Mouse (Mus musculus) macrophage (primary cell): ENCODE data around the gene Elmsan1. TPM values are rescaled to one million over a fixed set of nuclear protein-coding genes. Genes with fewer than 3 reads are reported as not detected.
A peak's percentile ranks its signal among the peaks of the same experiment; 100 is the strongest.

ENCODE experiments used
- H3K27ac ChIP-seq: fragments of 350-480 bp; formaldehyde crosslinking; 2 replicates; pipeline ENCODE4 v1.9.0; 2021
- H3K36me3 ChIP-seq: fragments of 350-480 bp; formaldehyde crosslinking; 2 replicates; pipeline ENCODE4 v1.9.0; 2021; ENCODE audit errors: inconsistent target
- H3K4me3 ChIP-seq: fragments of 350-480 bp; formaldehyde crosslinking; 2 replicates; pipeline ENCODE4 v1.9.0; 2021; ENCODE audit errors: inconsistent target
- H3K79me2 ChIP-seq: fragments of 350-480 bp; formaldehyde crosslinking; 2 replicates; pipeline ENCODE4 v1.9.0; 2021; ENCODE audit errors: inconsistent target
- WGBS: methylation state at CpG from one replicate; pipeline ENCODE4 v1.1.7; 2026; ENCODE audit warnings: inconsistent platforms; ENCODE audit not compliant: missing documents; 5-methylcytosine and 5-hydroxymethylcytosine counted together
- polyA plus RNA-seq: library from polyadenylated mRNA; stranded (reverse); fragments of 250-400 nt; gene quantifications from 3 replicates; pipeline ENCODE4 v1.2.4, GENCODE M21; 2018; ENCODE audit warnings: inconsistent platforms

The Elmsan1 gene
- polyA plus RNA-seq, 1 experiment from 2014 or later = 11.0 TPM

DNA sequence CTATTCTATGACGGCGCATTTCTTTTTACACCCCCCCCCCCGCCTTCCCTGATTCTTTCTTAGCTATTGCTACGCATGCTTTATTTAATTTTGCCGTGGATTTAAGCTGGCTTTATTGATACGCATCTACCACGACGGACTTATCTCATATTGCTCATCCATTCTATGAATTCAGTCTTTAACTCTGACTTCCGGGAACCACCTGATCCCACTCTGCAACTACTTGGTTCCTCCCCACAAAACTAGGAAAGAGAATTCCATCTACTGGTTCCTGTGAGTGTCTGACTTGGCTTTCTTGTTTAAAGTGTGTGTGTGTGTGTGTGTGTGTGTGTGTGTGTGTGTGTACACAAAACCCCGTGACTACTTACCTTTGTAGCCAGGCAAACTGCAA is 70.1 kb downstream of the Elmsan1 start:
- 48% methylated on average over 7 of the region's 10 CpGs for WGBS
- H3K4me3 ChIP-seq = no peak overlapping the region
- peaks cover 36% of the 10 kb centered on the region for H3K36me3 ChIP-seq
- H3K27ac ChIP-seq = no peak overlapping the region
- H3K79me2 ChIP-seq = no peaks in the 10 kb centered on the region

DNA sequence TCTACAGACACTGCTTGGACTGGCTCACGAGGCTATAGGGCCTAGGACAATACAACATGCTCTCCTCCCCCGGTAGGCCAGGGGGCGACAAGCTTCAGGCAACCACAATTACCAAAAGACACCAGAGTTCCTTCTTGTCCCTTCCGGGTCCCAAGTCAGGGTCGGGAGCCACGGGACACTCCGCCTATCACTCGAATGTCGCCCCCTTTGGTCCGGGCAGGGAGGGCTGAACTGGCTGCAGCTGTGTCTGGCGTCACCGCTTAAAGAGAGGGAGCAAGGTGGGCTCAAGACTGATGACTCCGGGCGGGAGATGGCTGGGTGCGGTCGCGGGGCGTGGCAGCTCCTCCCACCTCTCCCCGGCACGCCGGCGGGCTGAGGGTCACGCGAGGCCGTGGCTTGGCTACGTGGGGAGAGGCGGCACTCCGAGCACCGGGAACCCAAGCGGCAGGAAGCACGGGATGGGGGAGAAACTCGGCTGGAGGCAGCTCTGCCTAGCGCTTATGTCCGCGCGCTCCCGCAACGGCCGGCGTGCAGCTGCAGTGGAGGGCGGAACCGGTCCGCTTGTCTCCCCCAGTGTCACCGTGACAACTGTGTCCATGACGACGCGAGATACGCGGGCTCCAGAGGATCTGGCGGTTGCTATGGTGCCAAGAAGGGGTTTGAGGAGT is 70.6 kb downstream of the Elmsan1 start, which contains the start of gene Pnma1:
Gene Pnma1, minus strand, starts transcription at position 536 of the 668 bp plus-strand sequence.
- peaks cover 30% of the 10 kb centered on the region for H3K36me3 ChIP-seq
- no peak within 1 kb of the TSS for H3K4me3 ChIP-seq
- no peak within 1 kb of the TSS for H3K27ac ChIP-seq
- no peaks in the 10 kb centered on the region for H3K79me2 ChIP-seq
- 13% methylated on average over 48 of the region's 50 CpGs for WGBS

DNA sequence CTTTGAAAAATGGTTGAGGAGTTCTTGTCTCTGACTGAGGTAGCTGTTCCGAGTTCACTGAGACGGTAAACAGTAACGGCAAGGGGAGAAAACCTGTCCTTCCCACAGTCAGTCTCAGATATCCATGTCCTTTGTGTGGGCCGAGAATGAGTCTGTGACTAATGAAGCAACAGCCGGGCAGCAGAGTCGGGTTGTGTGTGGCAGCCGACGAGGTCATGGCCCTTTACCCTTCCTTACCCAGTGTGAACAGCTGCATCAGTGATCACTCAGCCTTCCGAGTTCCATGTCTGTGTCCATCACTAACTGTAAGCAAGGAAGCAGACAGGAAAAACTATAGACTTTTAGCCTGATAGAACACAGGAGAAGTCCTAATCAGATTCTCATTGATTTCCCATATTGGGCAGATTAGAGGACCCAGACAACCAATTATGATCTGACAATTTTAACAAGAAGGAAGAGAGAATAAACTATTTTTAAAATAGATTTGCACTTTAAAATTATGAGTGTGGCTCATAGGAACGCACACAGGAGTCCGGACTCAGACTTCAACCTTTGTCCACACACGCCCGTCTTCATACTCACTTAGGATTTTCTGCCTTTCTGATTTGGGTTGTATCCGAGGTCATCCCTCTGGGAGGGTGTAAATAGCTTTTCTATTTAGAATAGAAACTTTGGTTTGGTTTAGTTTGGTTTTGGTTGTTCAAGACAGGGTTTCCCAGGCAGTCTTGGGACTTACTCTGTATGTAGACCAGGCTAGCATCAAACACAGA is 76.2 kb downstream of the Elmsan1 start:
- Histone ChIP-seq H3K36me3 (no peaks in the 10 kb centered on the region), H3K79me2 (no peaks in the 10 kb centered on the region), H3K27ac (no peak overlapping the region), H3K4me3 (no peak overlapping the region)
- 91% methylated on average over 14 of the region's 14 CpGs for WGBS

DNA sequence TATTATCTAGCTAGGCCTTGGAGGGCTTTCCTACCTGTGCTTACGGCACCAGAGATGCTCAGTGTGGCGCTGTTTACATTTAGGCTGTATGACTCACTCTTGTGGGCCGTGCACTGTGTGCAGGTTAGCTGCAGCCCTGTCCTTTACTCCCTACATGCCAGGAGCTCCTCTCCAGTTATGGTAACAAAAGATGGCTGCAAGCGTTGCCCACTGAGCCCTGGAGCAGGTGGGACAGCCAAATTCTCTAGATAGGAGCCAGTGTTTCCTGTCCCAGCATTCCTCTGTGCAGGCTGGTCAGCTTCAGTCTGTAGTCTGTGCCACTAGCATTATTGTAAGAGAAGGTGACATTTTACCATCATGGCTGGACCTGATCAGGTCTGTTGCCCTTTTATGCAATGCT is 77.4 kb downstream of the Elmsan1 start:
- Histone ChIP-seq H3K27ac (no peak overlapping the region), H3K36me3 (no peaks in the 10 kb centered on the region), H3K4me3 (no peak overlapping the region), H3K79me2 (no peaks in the 10 kb centered on the region)
- WGBS = 93% methylated on average over 4 of the region's 4 CpGs

DNA sequence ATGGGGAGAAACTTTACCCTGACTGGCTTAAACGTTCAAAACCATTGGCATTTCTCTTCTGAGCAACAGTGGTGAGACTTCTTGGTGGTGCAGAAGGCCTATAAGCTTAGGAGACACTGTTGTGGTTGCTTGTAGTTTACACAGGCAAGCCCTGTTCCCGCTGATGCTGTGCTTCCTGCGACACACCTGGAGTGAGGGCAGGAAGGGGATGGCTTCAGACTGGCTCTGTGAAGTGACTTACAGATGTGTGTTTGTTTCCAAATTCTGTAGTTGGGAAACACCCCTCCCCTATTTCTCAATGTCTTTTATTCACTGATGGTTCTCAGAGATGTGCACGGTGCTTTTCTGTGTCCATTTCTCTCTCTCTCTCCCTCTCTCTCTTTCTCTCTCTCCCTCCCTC is 78.5 kb downstream of the Elmsan1 start:
- no peak overlapping the region for H3K4me3 ChIP-seq
- no peak overlapping the region for H3K27ac ChIP-seq
- H3K36me3 ChIP-seq = no peaks in the 10 kb centered on the region
- WGBS = 84% methylated on average over 4 of the region's 4 CpGs
- H3K79me2 ChIP-seq = no peaks in the 10 kb centered on the region

DNA sequence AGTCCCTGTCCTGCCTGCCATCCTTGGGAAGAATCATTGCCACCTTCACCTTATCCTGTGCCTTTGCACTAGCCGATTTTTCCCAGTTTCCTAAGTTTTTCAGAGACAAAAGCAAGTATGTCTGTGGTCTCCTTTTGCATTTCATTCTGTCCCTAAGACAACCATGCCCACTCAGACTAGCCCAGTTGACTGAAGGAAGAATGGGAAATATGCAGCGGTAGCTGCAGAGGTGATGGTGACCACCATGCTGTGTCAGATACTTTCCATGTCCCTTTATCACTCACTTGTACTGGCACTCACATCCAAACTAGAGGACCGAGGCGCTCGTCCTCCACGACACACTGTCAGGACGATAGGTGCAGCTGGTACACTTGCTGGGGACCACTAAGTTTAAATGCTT is 81.5 kb downstream of the Elmsan1 start:
- no peaks in the 10 kb centered on the region for H3K36me3 ChIP-seq
- H3K27ac ChIP-seq = no peak overlapping the region
- 95% methylated on average over 7 of the region's 7 CpGs for WGBS
- no peaks in the 10 kb centered on the region for H3K79me2 ChIP-seq
- H3K4me3 ChIP-seq = no peak overlapping the region

DNA sequence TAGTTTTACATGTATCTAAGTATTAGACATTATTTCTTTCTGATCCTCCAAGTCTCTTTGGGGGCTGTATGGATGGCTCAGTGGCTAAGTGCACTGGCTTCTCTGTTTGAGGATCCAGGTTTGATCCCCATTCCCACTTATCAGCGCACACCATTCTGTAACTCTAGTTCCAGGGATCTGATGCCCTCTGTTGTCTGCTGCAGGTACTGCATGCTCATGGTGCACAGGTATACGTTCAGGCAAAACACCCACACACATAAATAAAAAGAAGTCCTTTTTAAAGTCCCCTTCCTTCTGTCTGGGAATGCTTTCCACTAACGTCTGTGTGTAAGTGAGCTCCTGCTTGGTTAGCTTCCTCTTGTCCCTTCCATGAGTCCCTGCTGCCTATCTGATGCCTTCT is 86.4 kb downstream of the Elmsan1 start:
- H3K79me2 ChIP-seq = no peaks in the 10 kb centered on the region
- WGBS = 97% methylated on average over 3 of the region's 3 CpGs

DNA sequence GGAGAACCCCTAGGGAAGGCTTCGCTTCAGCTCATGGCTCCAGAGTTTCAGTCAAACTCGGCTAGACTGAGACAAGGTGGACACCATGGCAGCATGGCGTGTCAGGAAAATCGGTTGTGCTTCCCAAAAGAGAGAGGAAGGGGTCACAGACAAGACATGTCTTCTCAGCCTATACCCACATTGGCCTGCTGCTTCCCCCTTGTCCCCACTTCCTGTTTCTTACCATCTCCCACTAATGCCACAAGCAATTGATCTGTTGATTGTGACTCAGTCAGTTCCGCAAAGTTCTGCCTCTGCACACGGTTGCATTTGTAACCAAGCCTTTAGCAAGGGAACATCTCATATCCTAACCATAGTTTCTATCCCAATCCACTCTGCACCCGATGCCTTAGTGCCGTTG is 88.8 kb downstream of the Elmsan1 start:
- Histone ChIP-seq H3K4me3 (no peak overlapping the region), H3K36me3 (no peaks in the 10 kb centered on the region), H3K79me2 (no peaks in the 10 kb centered on the region), H3K27ac (no peak overlapping the region)
- 72% methylated on average over 8 of the region's 8 CpGs for WGBS

More for the DNA sequence above, 86.4 kb downstream of the Elmsan1 start:
- H3K36me3 ChIP-seq = no peaks in the 10 kb centered on the region
- no peak overlapping the region for H3K27ac ChIP-seq
- H3K4me3 ChIP-seq = no peak overlapping the region

DNA sequence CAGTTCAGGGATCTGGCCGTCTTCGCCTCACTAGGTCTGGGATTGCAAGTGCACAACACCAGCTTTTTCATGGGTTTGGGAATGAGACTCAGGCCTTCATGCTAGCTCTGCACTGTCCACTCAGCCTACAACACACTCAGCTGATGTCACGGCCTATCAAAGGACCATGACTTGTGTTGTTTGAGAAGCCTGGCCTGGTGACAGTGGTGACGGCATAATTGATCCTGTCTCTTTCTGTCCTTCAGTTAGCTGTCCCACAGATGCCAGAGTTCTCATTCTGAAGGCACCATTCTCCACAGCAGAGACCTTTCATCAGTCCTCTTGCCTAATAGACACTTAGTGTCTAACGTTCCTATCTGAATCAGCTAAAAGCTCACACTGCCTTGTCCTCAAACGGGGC is 90.1 kb downstream of the Elmsan1 start:
- H3K27ac ChIP-seq = no peak overlapping the region
- H3K4me3 ChIP-seq = no peak overlapping the region
- WGBS = 94% methylated on average over 6 of the region's 6 CpGs
- no peaks in the 10 kb centered on the region for H3K79me2 ChIP-seq
- H3K36me3 ChIP-seq = no peaks in the 10 kb centered on the region

DNA sequence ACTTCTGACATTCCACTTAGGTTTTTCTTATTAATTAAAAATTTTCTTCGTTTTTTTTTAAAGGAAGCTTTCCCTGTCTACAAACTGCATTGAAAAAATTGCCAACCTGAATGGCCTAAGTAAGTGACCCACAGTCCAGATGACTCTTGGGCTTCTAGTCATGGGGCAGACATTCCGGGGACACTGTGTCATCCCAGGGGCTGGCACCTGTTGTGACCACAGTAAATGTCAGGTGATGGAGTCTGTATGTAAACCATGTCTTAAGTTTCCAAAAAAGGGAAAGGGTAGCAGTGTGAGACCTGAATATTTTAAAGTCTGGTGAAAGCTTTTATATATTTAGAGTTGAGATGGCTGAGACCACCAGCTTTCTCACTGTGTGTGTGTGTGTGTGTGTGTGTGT is 91.8 kb downstream of the Elmsan1 start:
- no peaks in the 10 kb centered on the region for H3K79me2 ChIP-seq
- no peaks in the 10 kb centered on the region for H3K36me3 ChIP-seq
- no peak overlapping the region for H3K27ac ChIP-seq
- no peak overlapping the region for H3K4me3 ChIP-seq
- 96% methylated on average over 2 of the region's 2 CpGs for WGBS

DNA sequence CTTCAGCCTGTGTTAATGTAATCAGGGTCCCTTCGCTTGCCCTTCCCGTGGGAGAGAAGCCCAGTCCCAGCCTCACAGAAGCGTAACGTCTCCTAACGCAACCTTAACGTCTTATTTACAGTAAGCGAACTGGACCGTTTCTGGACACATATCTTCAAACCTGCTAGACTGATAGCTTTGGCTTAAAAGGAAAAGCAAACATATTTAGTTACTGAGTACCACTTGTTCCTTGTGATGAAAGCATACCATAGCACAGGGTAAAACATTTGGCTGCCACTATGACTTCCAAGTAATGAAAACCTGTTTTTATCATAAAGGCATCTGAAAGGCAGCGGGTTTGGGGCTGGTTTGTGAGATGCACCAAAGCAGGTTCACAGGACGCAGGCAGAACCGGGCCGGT is 92.8 kb downstream of the Elmsan1 start:
- Histone ChIP-seq H3K36me3 (no peaks in the 10 kb centered on the region), H3K4me3 (no peak overlapping the region), H3K79me2 (no peaks in the 10 kb centered on the region), H3K27ac (no peak overlapping the region)
- WGBS = 94% methylated on average over 12 of the region's 12 CpGs

DNA sequence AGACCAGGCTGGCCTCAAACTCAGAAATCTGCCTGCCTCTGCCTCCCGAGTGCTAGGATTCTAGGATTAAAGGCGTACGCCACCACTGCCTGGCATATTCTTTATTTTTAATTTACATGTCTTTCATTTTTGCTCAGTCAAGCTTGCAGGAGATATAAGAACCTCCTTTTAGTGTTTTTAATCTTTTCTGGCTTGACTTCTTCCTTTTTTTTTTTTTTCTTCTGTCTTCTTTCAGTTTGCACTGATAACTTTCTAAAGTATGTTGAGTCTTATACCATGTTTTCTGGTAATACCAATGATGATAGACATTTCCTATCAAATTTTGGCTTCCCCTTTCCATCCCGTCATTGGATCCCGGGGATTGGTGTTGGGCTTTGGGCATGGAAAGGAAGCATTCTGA is 99.1 kb downstream of the Elmsan1 start:
- Histone ChIP-seq H3K79me2 (no peaks in the 10 kb centered on the region), H3K36me3 (no peaks in the 10 kb centered on the region), H3K4me3 (no peak overlapping the region), H3K27ac (no peak overlapping the region)
- 100% methylated on average over 5 of the region's 5 CpGs for WGBS

DNA sequence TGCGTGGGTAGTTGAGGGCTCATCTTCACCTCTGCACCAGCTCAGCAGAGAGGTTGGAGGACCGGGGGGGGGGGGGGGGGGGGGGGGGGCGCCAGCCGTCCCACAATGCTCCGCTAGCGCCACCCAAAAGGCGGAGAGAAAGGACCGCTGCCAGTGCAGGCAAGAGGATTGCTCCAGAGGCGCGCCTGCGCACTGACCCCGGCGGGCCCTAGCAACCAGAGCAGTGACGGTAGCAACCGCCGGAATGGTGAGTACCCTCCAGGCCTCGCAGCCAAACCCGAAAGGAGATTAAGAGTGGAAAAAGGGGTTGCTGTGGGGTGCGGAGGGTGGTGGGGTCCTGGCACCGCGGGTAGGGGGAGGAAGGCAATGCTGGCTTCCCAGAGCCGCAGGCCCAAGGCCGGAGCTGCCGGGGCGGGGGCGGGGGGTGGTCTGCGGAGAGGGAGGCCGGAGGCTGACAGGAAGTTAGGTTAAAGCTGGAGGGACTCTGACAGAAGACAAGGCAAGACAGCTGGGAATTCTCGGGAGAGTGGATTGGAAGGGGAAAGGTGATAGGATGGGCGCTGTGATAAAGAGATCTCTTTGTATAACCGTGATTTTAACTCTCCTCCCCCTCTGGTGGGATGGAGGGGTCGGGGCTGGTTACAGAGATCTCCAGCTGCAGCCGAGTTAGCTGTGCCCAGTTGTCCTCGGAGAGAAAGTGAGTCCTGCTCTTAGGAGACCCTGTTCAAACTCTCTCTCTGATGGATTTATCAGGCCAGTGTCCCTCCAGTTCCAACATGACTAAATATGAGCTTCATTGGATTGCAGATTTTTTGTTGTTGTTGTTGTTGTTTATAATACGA is 104.3 kb downstream of the Elmsan1 start, which contains the start of gene Dnal1:
Gene Dnal1, plus strand, starts transcription at position 214 of the 842 bp plus-strand sequence.
- Histone ChIP-seq H3K36me3 (no peaks in the 10 kb centered on the region), H3K79me2 (no peaks in the 10 kb centered on the region), H3K4me3 (peak within 1 kb of the TSS; percentile 29), H3K27ac (no peak within 1 kb of the TSS)
- WGBS = 8% methylated on average over 29 of the region's 35 CpGs

DNA sequence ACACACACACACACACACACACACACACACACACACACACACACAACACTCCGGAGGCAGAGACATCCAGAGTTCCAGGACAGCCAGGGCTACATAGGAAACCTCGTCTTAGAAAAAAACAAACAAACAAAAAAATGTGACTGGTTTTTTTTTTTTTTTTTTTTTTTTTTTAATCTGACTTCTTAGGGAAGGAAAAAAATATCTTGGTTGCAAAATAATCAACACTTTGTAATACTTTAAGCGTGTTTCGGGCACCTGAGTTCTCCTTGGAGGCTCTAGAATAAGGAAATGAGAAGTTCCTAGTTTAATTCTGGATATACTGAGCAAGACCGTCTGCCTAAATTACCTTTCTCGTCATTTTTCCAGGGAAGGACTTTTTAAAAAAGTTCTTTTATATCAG is 105.0 kb downstream of the Elmsan1 start:
- no peaks in the 10 kb centered on the region for H3K36me3 ChIP-seq
- no peak overlapping the region for H3K27ac ChIP-seq
- H3K79me2 ChIP-seq = no peaks in the 10 kb centered on the region
- H3K4me3 ChIP-seq = peak overlapping the region; percentile 29; the same call in 1 of the 2 replicates
- 21% methylated on average over 6 of the region's 6 CpGs for WGBS

DNA sequence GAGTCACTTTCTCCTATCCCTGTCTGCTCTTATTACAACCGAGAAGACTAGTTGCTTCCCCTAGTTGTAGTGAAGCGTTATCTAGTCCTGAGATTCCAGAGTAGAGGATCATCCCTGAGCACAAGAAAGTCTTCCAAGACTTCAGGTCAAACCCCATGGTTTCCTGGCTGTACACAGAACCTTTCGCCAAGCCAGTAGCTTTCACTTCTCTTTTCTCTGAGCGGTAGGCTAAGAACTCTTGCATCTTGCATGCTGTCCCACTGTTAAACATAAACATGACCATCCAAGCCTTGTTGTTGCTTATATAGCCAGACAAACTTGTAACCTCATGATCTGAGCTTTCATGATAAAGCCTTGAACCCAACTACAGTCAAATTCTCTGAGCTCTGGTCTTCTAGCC is 107.9 kb downstream of the Elmsan1 start:
- H3K79me2 ChIP-seq = no peaks in the 10 kb centered on the region
- no peaks in the 10 kb centered on the region for H3K36me3 ChIP-seq
- WGBS = 44% methylated on average over 4 of the region's 4 CpGs
- H3K27ac ChIP-seq = no peak overlapping the region
- no peak overlapping the region for H3K4me3 ChIP-seq
